Mouse (Mus musculus): ENCODE data around the gene Apba1. TPM values are rescaled to one million over a fixed set of nuclear protein-coding genes. Genes with fewer than 3 reads are reported as not detected.

Gene Apba1
- 1 to 10 TPM; 3.5 to 4.6 TPM for total RNA-seq (2021)
- 2.0 and 3.9 TPM in 2 replicates for polyA plus RNA-seq (2012; rRNA removed)
- long read RNA-seq, partial matches to known transcripts = 0 of 2 reads
- long read RNA-seq, other reads (novel, unspliced or antisense) = 2 of 2 reads

- peak; percentile 81 for DNase-seq
Measured at GRCm38 (mm10) chr19:23758554-23759321, at the start of gene Apba1. Gene Apba1, plus strand, starts transcription at chr19:23758887.

GRCm38 (mm10) chr19:23746506-23746905 is 12.2 kb upstream of the Apba1 start:
- no peak for DNase-seq

- no peak for DNase-seq
Measured at GRCm38 (mm10) chr19:23757011-23757410, 1.7 kb upstream of the Apba1 start.

GRCm38 (mm10) chr19:23757961-23758553 is 630 bp upstream of the Apba1 start:
- DNase-seq = peak; percentile 94

GRCm38 (mm10) chr19:23759322-23759945 is 747 bp downstream of the Apba1 start:
- DNase-seq = peak; percentile 9

- DNase-seq = no peak
Measured at GRCm38 (mm10) chr19:23763371-23763770, 4.7 kb downstream of the Apba1 start.

GRCm38 (mm10) chr19:23764051-23764450 is 5.4 kb downstream of the Apba1 start:
- no peak for DNase-seq

GRCm38 (mm10) chr19:23768864-23769263 is 10.2 kb downstream of the Apba1 start:
- DNase-seq = no peak

GRCm38 (mm10) chr19:23770494-23771423 is 12.1 kb downstream of the Apba1 start:
- no peak for DNase-seq

GRCm38 (mm10) chr19:23771971-23772370 is 13.3 kb downstream of the Apba1 start:
- no peak for DNase-seq

- no peak for DNase-seq
Measured at GRCm38 (mm10) chr19:23775356-23775755, 16.7 kb downstream of the Apba1 start.

GRCm38 (mm10) chr19:23779130-23779529 is 20.4 kb downstream of the Apba1 start:
- no peak for DNase-seq

- no peak for DNase-seq
Measured at GRCm38 (mm10) chr19:23780105-23780504, 21.4 kb downstream of the Apba1 start.

- no peak for DNase-seq
Measured at GRCm38 (mm10) chr19:23781968-23782367, 23.3 kb downstream of the Apba1 start.

- no peak for DNase-seq
Measured at GRCm38 (mm10) chr19:23788420-23789132, 29.9 kb downstream of the Apba1 start.

- DNase-seq = no peak
Measured at GRCm38 (mm10) chr19:23791704-23792103, 33.0 kb downstream of the Apba1 start.

- DNase-seq = no peak
Measured at GRCm38 (mm10) chr19:23792559-23792958, 33.9 kb downstream of the Apba1 start.

GRCm38 (mm10) chr19:23794491-23794890 is 35.8 kb downstream of the Apba1 start:
- no peak for DNase-seq

GRCm38 (mm10) chr19:23795156-23795555 is 36.5 kb downstream of the Apba1 start:
- no peak for DNase-seq

GRCm38 (mm10) chr19:23801174-23801573 is 42.5 kb downstream of the Apba1 start:
- DNase-seq = no peak

GRCm38 (mm10) chr19:23803221-23803870 is 44.7 kb downstream of the Apba1 start:
- DNase-seq = no peak

All from adrenal gland, adult 2 months (tissue).